In the genomic region with DNA sequence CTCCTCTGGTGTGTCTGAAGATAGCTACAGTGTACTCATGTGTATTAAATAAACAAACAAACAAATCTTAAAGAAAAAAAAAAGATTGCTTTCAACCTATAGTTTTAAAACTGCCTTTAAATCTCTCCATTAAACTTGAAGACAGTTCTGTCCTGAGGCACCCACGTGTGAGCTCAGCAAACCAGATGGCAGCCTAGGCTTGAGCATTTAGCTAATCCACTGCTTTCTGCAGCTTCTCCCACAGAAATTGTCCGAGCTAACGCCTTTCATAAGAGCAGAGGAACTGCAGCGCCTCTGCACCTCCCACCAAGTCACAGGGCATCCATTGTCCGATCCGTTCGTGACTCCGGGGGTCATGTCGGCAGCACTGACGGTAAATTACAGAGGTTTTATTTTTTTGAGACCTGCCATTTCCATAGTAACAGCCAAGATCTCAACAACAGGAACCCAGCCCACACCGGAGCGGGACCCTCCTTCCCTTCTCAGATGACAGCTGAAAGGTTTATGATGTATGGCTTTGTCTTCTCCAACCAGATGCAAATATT, we compare ENCODE assay signal across 15 mouse cellular contexts.
DNase-seq lines count a peak whose midpoint lies in the region; ATAC-seq and TF ChIP-seq lines count a peak whose summit lies in the region.
"Had no signal": no experiment of that assay in that cellular context is flagged by ENCODE, and none has a peak within 500 bp of the region (broad histone marks: within the 10 kb centered on the region; RNA-seq: fewer than 3 reads in every experiment).

No protein-coding gene starts in this region.

- no peak for TF ChIP-seq CTCF in kidney, adult 2 months (conservative IDR thresholded peaks at IDR 0.05; ENCODE audit: insufficient read depth, insufficient read length, low read depth, low read length)

- no peak for TF ChIP-seq POLR2A in kidney, adult 2 months (IDR thresholded peaks at IDR 0.05; ENCODE audit: low read depth, low read length)

- H3K27ac ChIP-seq in kidney, embryonic 14.5 days (ENCODE audit: low read depth, low read length), result no peak overlapping the region
- no peak overlapping the region for H3K27ac ChIP-seq in kidney, adult 2 months (ENCODE audit: insufficient read depth, low read depth, low read length)
- no peak overlapping the region for H3K27ac ChIP-seq in embryonic facial prominence, embryonic 14.5 days (replicated peaks; ENCODE audit: low read depth, low read length)
- no peak overlapping the region for H3K27ac ChIP-seq in midbrain, embryonic 13.5 days

- no peaks in the 10 kb centered on the region for H3K27me3 ChIP-seq in kidney, embryonic 14.5 days (ENCODE audit: control insufficient read depth, insufficient read depth, low read length)
- no peaks in the 10 kb centered on the region; the same call in 1 of the 2 replicates for H3K27me3 ChIP-seq in kidney, adult 2 months (replicated peaks; ENCODE audit: control insufficient read depth, insufficient read depth, low read length)
- no peaks in the 10 kb centered on the region for H3K27me3 ChIP-seq in embryonic facial prominence, embryonic 14.5 days (replicated peaks; ENCODE audit: control insufficient read depth, insufficient read depth, low read length)
- H3K27me3 ChIP-seq in midbrain, embryonic 13.5 days, result no peaks in the 10 kb centered on the region
- H3K27me3 ChIP-seq: Patski had no signal

- no peak overlapping the region for H3K9ac ChIP-seq in kidney, embryonic 14.5 days (ENCODE audit: low read depth, low read length)
- H3K9ac ChIP-seq in embryonic facial prominence, embryonic 14.5 days (ENCODE audit: low read depth, low read length), result no peak overlapping the region
- H3K9ac ChIP-seq in midbrain, embryonic 13.5 days (replicated peaks), result no peak overlapping the region

- DNase-seq in kidney, adult 2 months, result no peak
- DNase-seq in T-cell, adult 2 months (ENCODE audit: low spot score), result peak; percentile 22
- DNase-seq in embryonic facial prominence, embryonic 14.5 days (ENCODE audit: low spot score), result peak; percentile 34
- DNase-seq in spleen, postnatal 4 days (ENCODE audit: low spot score in 2 of 2), result no peak
- no peak for DNase-seq in cerebellum, adult 9-10 months
- DNase-seq: adrenal gland, postnatal 10 days; cerebellum, adult 2 months; gastrocnemius, postnatal 10 days; left cerebral cortex, postnatal 4 days; lung, adult 2 months had no signal

- ATAC-seq in kidney, embryonic 14.5 days (ENCODE audit: low FRiP score, low TSS enrichment), result peak; percentile 46; the same call in 1 of the 2 replicates
- peak; percentile 30; the same call in 1 of the 2 replicates for ATAC-seq in embryonic facial prominence, embryonic 14.5 days (ENCODE audit: low read depth)
- ATAC-seq in midbrain, embryonic 13.5 days, result 0 out of 2 replicates have a peak, but pooled peaks have one; percentile 45
- no peak for ATAC-seq in CD4-positive, CD25-positive, alpha-beta regulatory T cell, adult 4 months
- ATAC-seq: Patski had no signal

- H3K36me3 ChIP-seq in kidney, embryonic 14.5 days (ENCODE audit: control insufficient read depth, insufficient read depth, low read length), result no peaks in the 10 kb centered on the region
- H3K36me3 ChIP-seq in kidney, adult 2 months (ENCODE audit: control insufficient read depth, insufficient read depth, low read length), result no peaks in the 10 kb centered on the region
- H3K36me3 ChIP-seq in embryonic facial prominence, embryonic 14.5 days (ENCODE audit: control insufficient read depth, insufficient read depth, low read length), result no peaks in the 10 kb centered on the region
- no peaks in the 10 kb centered on the region for H3K36me3 ChIP-seq in midbrain, embryonic 13.5 days

- H3K4me1 ChIP-seq in kidney, embryonic 14.5 days (ENCODE audit: control insufficient read depth, insufficient read depth, low read length), result 0 out of 2 replicates have a peak, but pooled peaks cover 6% of the 10 kb centered on the region
- H3K4me1 ChIP-seq in kidney, adult 2 months (ENCODE audit: control insufficient read depth, insufficient read depth, low read length), result no peaks in the 10 kb centered on the region
- no peaks in the 10 kb centered on the region for H3K4me1 ChIP-seq in embryonic facial prominence, embryonic 14.5 days (ENCODE audit: control insufficient read depth, insufficient read depth, low read length)
- H3K4me1 ChIP-seq in midbrain, embryonic 13.5 days (replicated peaks), result peaks cover 10% of the 10 kb centered on the region; the same call in 1 of the 2 replicates

- H3K4me3 ChIP-seq in kidney, embryonic 14.5 days (ENCODE audit: low read length), result no peak overlapping the region
- H3K4me3 ChIP-seq in kidney, adult 2 months (ENCODE audit: insufficient read depth, low read depth, low read length), result no peak overlapping the region
- no peak overlapping the region for H3K4me3 ChIP-seq in embryonic facial prominence, embryonic 14.5 days (ENCODE audit: low read depth, low read length)
- no peak overlapping the region for H3K4me3 ChIP-seq in midbrain, embryonic 13.5 days (replicated peaks)
- H3K4me3 ChIP-seq: erythroblast, embryonic 14.5 days had no signal

- H3K9me3 ChIP-seq in kidney, embryonic 14.5 days (ENCODE audit: control insufficient read depth, low read length), result no peaks in the 10 kb centered on the region
- H3K9me3 ChIP-seq in embryonic facial prominence, embryonic 14.5 days (ENCODE audit: control insufficient read depth, low read length), result no peaks in the 10 kb centered on the region
- H3K9me3 ChIP-seq in midbrain, embryonic 13.5 days, result no peaks in the 10 kb centered on the region

- 33% methylated on average over 12 of the region's 12 CpGs for whole genome bisulfite sequencing in kidney, embryonic 14.5 days
- 35% methylated on average over 12 of the region's 12 CpGs for WGBS in kidney, adult 2 months
- 17% methylated on average over 12 of the region's 12 CpGs for WGBS in embryonic facial prominence, embryonic 14.5 days
- WGBS in midbrain, embryonic 13.5 days, result 17% methylated on average over 12 of the region's 12 CpGs

- no peak overlapping the region for H3K4me2 ChIP-seq in kidney, embryonic 14.5 days (replicated peaks; ENCODE audit: low read depth, low read length)
- H3K4me2 ChIP-seq in embryonic facial prominence, embryonic 14.5 days (ENCODE audit: low read depth, low read length), result no peak overlapping the region
- H3K4me2 ChIP-seq in midbrain, embryonic 13.5 days (replicated peaks), result no peak overlapping the region; the same call in 1 of the 2 replicates

Comparison
In these comparisons a context has a peak if more than half of its experiments do, and no peak if none do; other contexts are left out.
1. DNase-seq: peak in T-cell, adult 2 months (single experiment) and embryonic facial prominence, embryonic 14.5 days (single experiment); none in kidney, adult 2 months (single experiment), spleen, postnatal 4 days (0 of 2) and cerebellum, adult 9-10 months (single experiment).